Mouse (Mus musculus) left cerebral cortex, postnatal 25 days (tissue): ENCODE results near the gene Gria2. TPM values are rescaled to one million over a fixed set of nuclear protein-coding genes. Genes with fewer than 3 reads are reported as not detected.
A peak's percentile ranks its signal among the peaks of the same experiment; 100 is the strongest.

ENCODE experiments used
- DNase-seq, 2 experiments: peaks; one replicate each; pipeline ENCODE4 v3.0.0; 2022; ENCODE audit warnings: low spot score in 2 of 2, mixed read lengths in 1 of 2
- intact Hi-C: fragments of 180-260 bp; cut with DNase I; formaldehyde crosslinking; loops from one replicate; pipeline ENCODE4 v1.15.1; 2025
- total RNA-seq, 2 experiments: library from RNA; stranded (reverse); gene quantifications; 2 replicates each; pipeline ENCODE4 v1.2.3; 2021

The Gria2 gene
- 100 to 1,000 TPM; 508 to 515 TPM for total RNA-seq

DNA sequence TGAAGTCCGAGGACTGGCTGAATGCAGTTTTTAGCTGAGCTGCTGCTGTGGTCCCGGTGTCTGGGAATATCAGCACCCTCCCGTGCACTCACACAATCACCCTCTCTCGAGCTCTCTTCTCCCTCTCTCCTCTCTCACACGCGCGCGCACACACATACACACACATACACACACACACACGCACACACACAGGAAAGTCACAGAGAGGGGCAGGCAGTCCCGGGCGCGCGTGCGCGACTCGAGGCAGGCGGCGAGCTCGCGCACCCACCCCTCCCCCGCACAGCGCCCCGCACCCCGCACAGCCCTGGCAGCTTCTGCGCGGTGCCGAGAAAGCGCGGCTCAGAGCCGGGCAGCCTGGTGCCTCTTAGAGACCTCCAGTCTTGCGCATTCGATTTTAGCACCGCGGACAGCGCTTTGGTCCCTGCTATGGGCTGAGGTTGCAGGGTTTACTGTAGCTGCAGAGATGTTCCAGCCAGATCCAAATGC lies at the start of gene Gria2:
Gria2 (minus strand) TSS at position 240 of the 486 bp plus-strand sequence.
- intact Hi-C loops: loop anchor here (2.0 to 10.0 kb wide), 9 partner anchors 75 to 1124 kb away; partner anchors contain the start of genes Fam198b, Pdgfc and Tmem144
- DNase-seq: peak; percentile 94 to 95

DNA sequence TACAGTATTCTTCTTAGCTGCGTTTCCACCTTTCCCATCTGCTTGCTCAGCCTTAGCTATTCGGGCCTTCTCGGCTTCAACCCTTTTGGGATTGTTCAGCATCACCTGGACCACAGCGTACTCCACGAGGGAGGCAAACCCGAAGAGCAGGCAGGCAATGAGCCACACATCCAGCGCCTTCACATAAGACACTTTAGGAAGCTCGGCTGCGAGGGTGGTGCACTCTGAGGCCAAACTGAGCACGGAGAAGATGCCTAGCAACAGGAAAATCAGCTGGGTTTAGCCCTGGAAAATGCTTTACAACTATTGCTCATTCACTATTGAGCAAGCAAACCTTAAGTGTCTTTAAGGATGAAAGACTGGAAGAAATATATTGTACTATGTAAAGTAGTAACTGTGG lies 48.3 kb upstream of the Gria2 start:
- DNase-seq: peak in 1 of 2 experiments; percentile 40
- intact Hi-C loops: no loop called here

DNA sequence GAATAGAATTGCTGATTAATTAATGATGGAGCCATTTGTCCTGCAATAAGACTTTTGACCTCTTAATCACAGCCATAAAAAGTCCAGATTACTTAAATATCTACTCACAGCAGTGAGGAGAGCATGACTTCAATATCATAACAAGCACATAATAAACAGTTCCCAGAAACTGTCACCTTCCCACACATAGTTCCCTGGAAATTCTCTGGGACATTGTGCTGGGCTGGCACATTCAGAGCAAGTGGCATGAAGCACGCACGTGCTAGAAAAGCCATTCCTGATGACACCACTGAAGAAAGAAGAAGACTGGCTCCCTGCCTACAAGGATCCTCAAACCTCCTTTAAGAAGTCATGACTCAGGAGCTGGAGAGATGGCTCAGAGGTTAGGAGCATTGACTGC lies 43.0 kb upstream of the Gria2 start:
- intact Hi-C loops: no loop called here
- DNase-seq: peak in 1 of 2 experiments; percentile 15

GRCm38 (mm10) chr3:80839845-80840244 lies 37.2 kb upstream of the Gria2 start:
- intact Hi-C loops: no loop called here

GRCm38 (mm10) chr3:80837583-80837982 lies 34.9 kb upstream of the Gria2 start:
- DNase-seq: no peak
- intact Hi-C loops: no loop called here

More at GRCm38 (mm10) chr3:80839845-80840244, 37.2 kb upstream of the Gria2 start:
- DNase-seq: no peak

DNA sequence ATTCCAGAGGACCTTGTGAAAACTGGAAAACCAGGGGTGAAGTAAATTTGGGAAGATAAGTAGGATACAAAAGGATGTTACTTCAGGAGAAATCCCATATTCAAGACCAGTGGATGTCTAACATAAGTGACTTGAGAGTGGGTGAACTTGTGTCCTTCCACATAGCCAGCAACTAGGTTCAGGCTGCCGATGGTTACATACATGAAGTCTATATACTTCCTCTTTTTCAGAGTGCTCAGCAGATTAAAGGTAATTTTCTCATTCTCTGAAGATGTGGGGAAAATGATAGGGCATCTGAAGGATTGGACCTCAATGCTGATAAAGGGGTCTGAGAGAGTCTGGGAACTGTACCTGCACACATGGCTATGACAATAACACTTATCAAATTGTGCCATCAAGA lies 21.3 kb upstream of the Gria2 start:
- no peak for DNase-seq
- intact Hi-C loops: no loop called here

GRCm38 (mm10) chr3:80818619-80819018 lies 16.0 kb upstream of the Gria2 start:
- peak in 1 of 2 experiments; percentile 65 for DNase-seq
- intact Hi-C loops: loop anchor here (5.0 kb wide), 1 partner anchor 964 kb away; no protein-coding TSS in a partner anchor

GRCm38 (mm10) chr3:80813734-80814133 lies 11.1 kb upstream of the Gria2 start:
- intact Hi-C loops: no loop called here
- DNase-seq: no peak

GRCm38 (mm10) chr3:80812237-80812636 lies 9.6 kb upstream of the Gria2 start:
- DNase-seq: no peak
- intact Hi-C loops: no loop called here

DNA sequence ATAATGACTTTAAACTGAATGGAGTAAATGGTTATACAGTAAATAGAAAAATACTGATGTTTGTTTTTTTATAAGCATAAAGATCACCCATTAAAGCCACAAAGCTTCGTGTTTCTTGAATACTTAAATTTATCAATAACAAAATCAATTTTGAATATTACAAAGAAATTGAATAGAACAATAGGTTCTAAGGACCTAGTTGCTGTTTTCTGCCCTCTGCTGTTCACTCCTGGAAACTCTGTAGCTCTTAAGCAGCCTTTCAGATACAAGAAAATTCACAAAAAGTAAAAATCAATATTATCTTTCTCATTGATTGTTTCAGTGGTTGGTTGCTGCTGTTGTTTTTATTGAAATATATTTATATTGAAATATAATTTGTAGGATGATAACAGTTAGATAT lies 2.7 kb upstream of the Gria2 start:
- intact Hi-C loops: loop anchor here (10.0 kb wide), 2 partner anchors 921 to 951 kb away; partner anchors contain the start of genes Fam198b and Tmem144

GRCm38 (mm10) chr3:80803811-80804210 lies 1.2 kb upstream of the Gria2 start:
- intact Hi-C loops: loop anchor here (2.0 to 10.0 kb wide), 9 partner anchors 77 to 1123 kb away; partner anchors contain the start of genes Fam198b, Pdgfc and Tmem144
- DNase-seq: no peak

More for the DNA sequence above, 2.7 kb upstream of the Gria2 start:
- no peak for DNase-seq

GRCm38 (mm10) chr3:80803211-80803610 lies 576 bp upstream of the Gria2 start:
- no peak for DNase-seq
- intact Hi-C loops: loop anchor here (2.0 to 10.0 kb wide), 9 partner anchors 76 to 1124 kb away; partner anchors contain the start of genes Fam198b, Pdgfc and Tmem144

GRCm38 (mm10) chr3:80801827-80802310 lies 766 bp downstream of the Gria2 start:
- no peak for DNase-seq
- intact Hi-C loops: loop anchor here (2.0 to 10.0 kb wide), 9 partner anchors 75 to 1125 kb away; partner anchors contain the start of genes Fam198b, Pdgfc and Tmem144

DNA sequence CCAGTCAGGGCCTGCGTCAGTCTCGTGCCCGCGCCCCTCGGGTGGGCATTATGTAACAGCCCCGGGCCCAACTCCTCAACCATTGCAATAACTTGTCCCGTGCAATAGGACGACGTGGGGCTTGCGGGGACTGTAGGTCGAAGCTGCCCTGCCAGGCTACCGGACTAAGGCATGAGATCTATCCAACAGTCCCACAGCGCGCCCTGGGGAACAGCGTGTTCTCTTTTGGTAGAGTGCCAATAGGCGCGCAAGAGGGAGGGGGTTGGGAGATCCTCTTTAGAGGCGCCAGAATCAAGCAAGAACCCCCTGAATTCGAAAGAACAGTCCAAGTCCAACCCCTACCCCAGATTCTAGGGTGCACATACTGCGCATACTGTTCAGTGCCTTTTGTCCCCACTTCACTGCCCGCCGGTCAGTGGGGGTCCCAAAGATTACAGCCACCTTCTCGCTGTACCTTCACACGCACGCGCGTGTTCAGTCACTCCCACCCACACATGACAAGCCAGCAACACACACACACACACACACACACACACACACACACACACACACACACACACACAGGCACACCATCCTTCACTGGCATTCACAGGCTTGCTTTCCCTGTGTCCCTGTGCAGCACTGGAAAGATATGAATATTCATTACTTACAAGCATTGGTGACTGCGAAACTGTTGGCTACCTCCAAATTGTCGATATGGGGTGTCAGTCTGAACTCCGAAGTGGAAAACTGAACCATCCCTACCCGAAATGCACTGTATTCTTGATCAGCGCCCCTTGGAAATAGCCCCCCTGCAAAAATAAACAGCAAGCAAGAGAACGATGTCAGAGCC lies 1.4 kb downstream of the Gria2 start:
- intact Hi-C loops: loop anchor here (5.0 to 10.0 kb wide), 8 partner anchors 74 to 946 kb away; partner anchors contain the start of genes Fam198b, Pdgfc and Tmem144
- peak; percentile 80 for DNase-seq

- intact Hi-C loops: loop anchor here (5.0 to 10.0 kb wide), 8 partner anchors 73 to 946 kb away; partner anchors contain the start of genes Fam198b, Pdgfc and Tmem144
- peak; percentile 52 to 74 for DNase-seq
Observed at GRCm38 (mm10) chr3:80800299-80800994, 2.2 kb downstream of the Gria2 start.

- DNase-seq: no peak
- intact Hi-C loops: no loop called here
Observed at GRCm38 (mm10) chr3:80797935-80798334, 4.7 kb downstream of the Gria2 start.

DNA sequence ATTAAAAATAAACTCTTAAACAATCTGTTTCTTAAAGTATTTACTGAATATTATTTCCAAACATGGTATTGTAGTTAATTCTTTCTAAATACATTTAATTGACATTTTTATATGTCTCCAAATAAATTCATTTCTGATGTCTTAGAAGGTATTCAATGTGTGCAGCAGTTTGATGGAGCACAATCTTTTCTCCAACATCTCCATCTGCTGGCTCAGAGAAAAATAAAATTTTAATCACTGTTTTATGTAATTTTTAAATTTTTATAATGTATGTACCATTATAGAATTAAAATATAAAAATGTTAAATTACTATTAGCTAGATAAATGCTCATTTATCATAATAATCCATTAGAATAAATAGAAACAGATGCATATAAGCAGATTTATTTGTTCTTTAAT lies 5.9 kb downstream of the Gria2 start:
- intact Hi-C loops: no loop called here

GRCm38 (mm10) chr3:80795284-80795683 lies 7.4 kb downstream of the Gria2 start:
- intact Hi-C loops: no loop called here
- DNase-seq: no peak

More for the DNA sequence above, 5.9 kb downstream of the Gria2 start:
- no peak for DNase-seq

DNA sequence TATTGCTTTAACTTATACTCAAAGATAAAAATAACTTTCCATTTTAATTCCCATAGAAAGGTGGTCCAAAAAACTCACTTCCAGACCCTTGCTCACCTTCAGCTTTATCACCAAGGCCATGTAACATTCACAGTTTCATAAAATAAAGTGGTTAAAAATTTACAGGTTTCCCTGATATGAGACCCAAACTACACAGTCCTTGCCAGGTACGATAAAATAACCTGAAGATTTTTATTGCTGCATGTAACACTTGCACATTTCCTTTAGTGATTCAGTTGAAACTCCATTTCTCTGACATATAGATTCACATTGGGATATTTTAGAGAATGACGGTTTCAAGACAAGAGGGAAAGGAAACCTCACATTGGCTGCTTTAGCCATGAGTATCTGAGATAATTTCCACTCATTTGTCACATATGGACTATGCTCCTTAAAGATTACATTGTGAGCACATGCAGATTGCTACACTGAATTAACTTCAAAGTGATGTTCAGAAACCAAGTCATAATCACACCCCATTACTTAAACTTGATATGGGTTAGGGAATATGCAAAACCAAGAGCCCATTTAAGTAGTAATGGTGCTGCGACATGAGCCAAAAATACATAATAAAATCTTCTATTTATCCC lies 15.4 kb downstream of the Gria2 start:
- intact Hi-C loops: no loop called here
- no peak for DNase-seq
